Mouse (Mus musculus) hindbrain, postnatal 0 days (tissue): Measurements from ENCODE around the gene Tcerg1l. TPM values are rescaled to one million over a fixed set of nuclear protein-coding genes. Genes with fewer than 3 reads are reported as not detected.

Experiments used
- ATAC-seq: fragments of 200-750 bp; cut with Nextera tagmentation; 2 replicates; pipeline ENCODE4 v1.8.0; 2017; ENCODE audit warnings: mild to moderate bottlenecking, moderate TSS enrichment, moderate library complexity
- DNase-seq: peaks from one replicate; pipeline ENCODE4 v3.0.0-alpha.2; 2015; ENCODE audit warnings: low spot score
- H3K27ac ChIP-seq: fragments of 300-500 bp; sonication (generic); 2 replicates; pipeline ENCODE4 v1.5.1; 2014; ENCODE audit warnings: mild to moderate bottlenecking
- H3K27me3 ChIP-seq: fragments of 300-500 bp; sonication (generic); 2 replicates; pipeline ENCODE4 v1.6.1; 2014; ENCODE audit warnings: low read length, mixed read lengths; ENCODE audit not compliant: insufficient read depth
- H3K36me3 ChIP-seq: fragments of 300-500 bp; sonication (generic); 2 replicates; pipeline ENCODE4 v1.6.1; 2014; ENCODE audit warnings: low read length, mixed read lengths; ENCODE audit not compliant: insufficient read depth
- H3K4me1 ChIP-seq: fragments of 300-500 bp; sonication (generic); 2 replicates; pipeline ENCODE4 v1.6.1; 2014; ENCODE audit warnings: antibody characterized with exemption, low read length, mixed read lengths; ENCODE audit not compliant: insufficient read depth
- H3K4me2 ChIP-seq: fragments of 300-500 bp; sonication (generic); 2 replicates; pipeline ENCODE4 v1.6.1; 2014; ENCODE audit warnings: low read depth, mild to moderate bottlenecking, low read length, moderate library complexity, mixed read lengths
- H3K4me3 ChIP-seq: fragments of 300-500 bp; sonication (generic); 2 replicates; pipeline ENCODE4 v1.5.1; 2014; ENCODE audit warnings: low read length
- H3K9ac ChIP-seq: fragments of 300-500 bp; sonication (generic); replicated peaks from 2 replicates; pipeline ENCODE4 v1.6.1; 2014; ENCODE audit warnings: mild to moderate bottlenecking, low read length, moderate library complexity, mixed read lengths
- H3K9me3 ChIP-seq: fragments of 300-500 bp; sonication (generic); 2 replicates; pipeline ENCODE4 v1.6.1; 2016; ENCODE audit warnings: low read length, mixed read lengths
- CTCF ChIP-seq: IDR thresholded peaks from 2 replicates; pipeline ENCODE4 v1.5.1; 2016; ENCODE audit warnings: antibody characterized with exemption, control low read depth, low read depth
- WGBS: fragments of 180-500 bp; shearing (Covaris S2); extraction: QIAGEN DNeasy Blood & Tissue Kit; methylation state at CpG from one replicate; pipeline ENCODE4 v1.1.7; 2014; 5-methylcytosine and 5-hydroxymethylcytosine counted together
- polyA plus RNA-seq: library from polyadenylated mRNA; unstranded; fragments of >200 nt; fragmentation: Nextera tagmentation; extraction: Ambion mirVana; gene quantifications from 2 replicates; pipeline ENCODE4 v1.2.1, GENCODE M21; 2015
- total RNA-seq: library from RNA; depleted of rRNA; stranded (reverse); fragments of >200 nt; gene quantifications from 2 replicates; pipeline ENCODE4 v1.2.3, GENCODE M21; 2014

The Tcerg1l gene
- total and polyA plus RNA-seq, 2 experiments from 2014 or later, result 25.4 to 33.9 TPM

- Histone ChIP-seq H3K36me3 (no peaks in the 10 kb centered on the region), H3K4me3 (no peak overlapping the region), H3K9me3 (no peaks in the 10 kb centered on the region), H3K9ac (no peak overlapping the region), H3K27me3 (no peaks in the 10 kb centered on the region), H3K4me2 (no peak overlapping the region), H3K27ac (no peak overlapping the region), H3K4me1 (no peaks in the 10 kb centered on the region)
- ATAC-seq (no peak), DNase-seq (no peak)
- 79% methylated on average over 8 of the region's 8 CpGs for WGBS
- no peak for TF ChIP-seq CTCF
Observed at GRCm38 (mm10) chr7:138365519-138365918, 32.0 kb downstream of the Tcerg1l start.

DNA sequence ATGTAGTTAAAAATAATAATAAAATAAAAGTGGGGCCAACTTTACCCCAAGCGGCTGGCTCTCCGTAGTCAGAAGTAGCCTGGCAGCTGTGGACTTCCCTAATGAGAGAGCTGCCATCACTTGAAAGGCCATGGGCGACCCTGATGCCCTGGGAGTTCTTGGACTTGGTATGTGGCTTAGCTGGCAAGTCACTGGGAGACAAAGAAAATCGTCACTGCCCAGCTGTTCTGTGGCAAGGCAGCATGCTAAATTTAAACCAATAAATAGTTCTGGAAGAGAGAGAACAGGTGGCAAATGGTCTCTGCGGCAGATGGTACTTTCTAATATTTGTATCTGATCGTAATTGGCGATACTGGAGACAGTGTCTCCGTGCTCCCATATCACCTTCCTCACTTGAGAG, 40.1 kb downstream of the Tcerg1l start:
- Histone ChIP-seq H3K9me3 (no peaks in the 10 kb centered on the region), H3K36me3 (no peaks in the 10 kb centered on the region), H3K9ac (no peak overlapping the region), H3K4me3 (no peak overlapping the region), H3K4me2 (no peak overlapping the region), H3K4me1 (no peaks in the 10 kb centered on the region), H3K27ac (no peak overlapping the region), H3K27me3 (no peaks in the 10 kb centered on the region; the same call in 1 of the 2 replicates)
- WGBS, result 51% methylated on average over 8 of the region's 8 CpGs
- no peak for ATAC-seq
- no peak for TF ChIP-seq CTCF
- DNase-seq, result no peak

DNA sequence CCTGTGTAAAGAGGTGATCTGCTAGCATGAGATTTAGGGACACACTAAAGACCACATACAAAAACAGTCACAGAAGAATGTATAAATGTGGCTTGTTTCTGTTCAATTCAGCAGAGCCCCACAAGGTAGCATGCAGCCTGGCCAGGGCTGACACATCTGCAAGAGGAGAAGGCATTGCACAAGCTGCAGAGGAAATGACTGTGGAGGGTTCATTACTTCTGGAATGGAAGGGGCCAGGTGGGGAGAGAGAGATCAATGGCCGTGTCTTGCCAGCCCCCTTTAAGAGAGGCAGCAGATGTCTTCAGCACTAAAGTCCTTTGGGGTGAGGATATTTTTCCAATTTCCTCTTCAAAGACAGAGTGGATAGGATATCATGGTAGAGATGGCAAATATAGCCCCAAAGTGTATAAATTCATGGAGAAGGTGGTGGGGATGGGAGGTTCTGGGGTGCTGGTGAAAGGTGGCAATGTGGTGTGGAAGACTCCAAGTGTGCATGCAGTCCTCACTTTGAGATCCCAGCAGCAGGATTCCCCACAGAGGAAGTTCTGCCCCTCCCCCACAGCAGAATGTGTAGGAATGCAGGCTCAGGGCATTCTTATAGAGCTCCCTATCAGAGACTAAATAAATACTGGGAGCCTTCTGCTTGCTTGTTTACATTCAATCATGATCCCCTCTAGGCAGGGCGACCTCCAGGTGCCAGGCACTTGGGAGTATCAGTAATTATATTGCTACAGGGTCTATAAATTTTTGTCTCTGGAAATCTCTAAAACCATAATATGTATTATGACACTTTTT, 40.7 kb downstream of the Tcerg1l start:
- Histone ChIP-seq H3K36me3 (no peaks in the 10 kb centered on the region), H3K9me3 (no peaks in the 10 kb centered on the region), H3K4me1 (no peaks in the 10 kb centered on the region), H3K4me3 (no peak overlapping the region), H3K9ac (no peak overlapping the region), H3K27ac (no peak overlapping the region), H3K4me2 (no peak overlapping the region), H3K27me3 (no peaks in the 10 kb centered on the region; the same call in 1 of the 2 replicates)
- no peak for ATAC-seq
- 40% methylated on average over 2 of the region's 2 CpGs for WGBS
- DNase-seq, result no peak
- TF ChIP-seq CTCF, result no peak

- Histone ChIP-seq H3K9me3 (no peaks in the 10 kb centered on the region), H3K4me2 (no peak overlapping the region), H3K4me1 (no peaks in the 10 kb centered on the region), H3K27ac (no peak overlapping the region), H3K36me3 (no peaks in the 10 kb centered on the region), H3K27me3 (no peaks in the 10 kb centered on the region), H3K9ac (no peak overlapping the region), H3K4me3 (no peak overlapping the region)
- ATAC-seq (no peak), DNase-seq (peak; percentile 58)
- no peak for TF ChIP-seq CTCF
- WGBS, result 36% methylated on average over 6 of the region's 6 CpGs
Observed at GRCm38 (mm10) chr7:138345451-138345850, 52.1 kb downstream of the Tcerg1l start.

- no peak for TF ChIP-seq CTCF
- no peak overlapping the region for H3K4me3 ChIP-seq
- no peak overlapping the region for H3K4me2 ChIP-seq
- 69% methylated on average over 4 of the region's 4 CpGs for WGBS
- no peaks in the 10 kb centered on the region for H3K36me3 ChIP-seq
- no peak overlapping the region for H3K27ac ChIP-seq
- H3K4me1 ChIP-seq, result no peaks in the 10 kb centered on the region
- no peak overlapping the region for H3K9ac ChIP-seq
- ATAC-seq, result no peak
- no peaks in the 10 kb centered on the region for H3K9me3 ChIP-seq
- DNase-seq, result no peak
- H3K27me3 ChIP-seq, result no peaks in the 10 kb centered on the region
Observed at GRCm38 (mm10) chr7:138338451-138338850, 59.1 kb downstream of the Tcerg1l start.

GRCm38 (mm10) chr7:138337946-138338345, 59.6 kb downstream of the Tcerg1l start:
- Histone ChIP-seq H3K9ac (no peak overlapping the region), H3K36me3 (no peaks in the 10 kb centered on the region), H3K4me3 (no peak overlapping the region), H3K9me3 (no peaks in the 10 kb centered on the region), H3K4me1 (no peaks in the 10 kb centered on the region), H3K27me3 (no peaks in the 10 kb centered on the region), H3K4me2 (no peak overlapping the region), H3K27ac (no peak overlapping the region)
- DNase-seq, result no peak
- no peak for TF ChIP-seq CTCF
- 27% methylated on average over 5 of the region's 5 CpGs for WGBS
- ATAC-seq, result no peak

DNA sequence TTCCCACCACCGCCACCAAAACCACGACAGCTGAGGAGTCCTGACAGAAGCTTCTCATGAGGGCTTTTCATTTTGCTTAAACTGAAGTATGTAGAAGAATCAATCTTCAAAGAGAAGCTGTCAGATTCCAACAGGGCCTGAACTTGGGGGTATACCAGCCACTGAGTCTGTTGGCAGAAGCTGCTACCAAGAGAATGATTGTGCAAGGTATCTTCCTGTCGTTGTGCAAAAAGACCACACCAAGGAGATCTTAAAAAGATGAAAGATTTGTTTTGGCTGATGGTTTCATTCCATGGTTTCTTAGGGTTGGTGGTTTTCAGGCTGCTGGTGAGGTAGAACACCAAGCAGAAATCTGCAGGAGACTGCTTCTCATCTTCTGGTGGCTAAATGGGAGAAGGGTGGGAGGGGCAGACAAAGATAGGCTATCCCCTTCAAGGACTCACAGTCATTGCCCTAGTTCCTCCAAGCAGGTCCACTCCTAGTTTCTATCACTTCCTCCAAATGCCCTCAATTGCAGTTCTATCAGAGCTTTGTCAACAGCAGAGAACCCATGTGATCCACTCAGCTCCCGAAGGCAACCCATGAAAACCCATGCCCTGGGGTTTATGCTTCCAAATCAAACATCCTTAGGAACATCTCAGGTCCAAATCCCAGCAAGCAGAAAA, 64.9 kb downstream of the Tcerg1l start:
- no peaks in the 10 kb centered on the region for H3K27me3 ChIP-seq
- TF ChIP-seq CTCF, result no peak
- no peak overlapping the region for H3K9ac ChIP-seq
- DNase-seq (no peak), ATAC-seq (no peak)
- no peaks in the 10 kb centered on the region for H3K9me3 ChIP-seq
- 82% methylated on average over 4 of the region's 4 CpGs for WGBS
- H3K36me3 ChIP-seq, result no peaks in the 10 kb centered on the region
- no peak overlapping the region for H3K4me2 ChIP-seq
- H3K4me1 ChIP-seq, result no peaks in the 10 kb centered on the region; the same call in 1 of the 2 replicates
- no peak overlapping the region for H3K4me3 ChIP-seq
- H3K27ac ChIP-seq, result no peak overlapping the region
